Mouse (Mus musculus) Patski (cell line): ENCODE measurements around the gene Hspg2. TPM values are rescaled to one million over a fixed set of nuclear protein-coding genes. Genes with fewer than 3 reads are reported as not detected.

ENCODE experiments used
- ATAC-seq: fragments of 100-300 bp; one replicate; pipeline ENCODE4 v1.8.0; 2021
- CTCF ChIA-PET: fragments of 350-600 bp; sonication (Branson Sonifier 250); formaldehyde crosslinking; loops from one replicate; lab custom pipeline; 2022; ENCODE audit warnings: inconsistent platforms; lab: Charles Lee
- POLR2A ChIA-PET: fragments of 350-600 bp; sonication (Branson Sonifier 250); formaldehyde crosslinking; loops from one replicate; lab custom pipeline; 2022; ENCODE audit warnings: antibody characterized with exemption, inconsistent platforms; lab: Charles Lee
- DNase-seq: peaks from one replicate; pipeline ENCODE4 v3.0.0-alpha.2; 2011; ENCODE audit warnings: low read depth, low spot score
- H3K27me3 ChIP-seq: fragments of 371-371 bp; one replicate; pipeline ENCODE4 v1.5.1; 2021
- CTCF ChIP-seq: fragments of 100-300 bp; IDR thresholded peaks from one replicate; pipeline ENCODE4 v1.5.1; 2021
- in situ Hi-C: fragments of 300-500 bp; cut with MboI; formaldehyde crosslinking; loops from 3 replicates; pipeline ENCODE4 v1.11.1; 2018; ENCODE audit warnings: low pct_unique_long_range_greater_than_20kb, mixed read lengths
- polyA plus RNA-seq: library from polyadenylated mRNA; unstranded; gene quantifications from one replicate; pipeline ENCODE4 v1.2.3, GENCODE M21; 2021

Gene Hspg2
- polyA plus RNA-seq, 1 experiment from 2014 or later: 133 TPM

- POLR2A ChIA-PET: no interaction called here
- DNase-seq: no peak
- CTCF ChIA-PET: no interaction called here
- H3K27me3 ChIP-seq: no peaks in the 10 kb centered on the region
- TF ChIP-seq CTCF: no peak
- ATAC-seq: no peak
- in situ Hi-C loops: no loop called here
Measured at GRCm38 (mm10) chr4:137498882-137499583, 30.5 kb downstream of the Hspg2 start.

GRCm38 (mm10) chr4:137500149-137500548, 31.6 kb downstream of the Hspg2 start:
- POLR2A ChIA-PET: no interaction called here
- CTCF ChIA-PET: no interaction called here
- no peaks in the 10 kb centered on the region for H3K27me3 ChIP-seq
- TF ChIP-seq CTCF: no peak
- ATAC-seq (peak; percentile 64), DNase-seq (no peak)
- in situ Hi-C loops: no loop called here

GRCm38 (mm10) chr4:137500953-137501352, 32.4 kb downstream of the Hspg2 start:
- POLR2A ChIA-PET: no interaction called here
- peak; percentile 68 for ATAC-seq

GRCm38 (mm10) chr4:137502183-137502582, 33.6 kb downstream of the Hspg2 start:
- CTCF ChIA-PET: interaction anchor here (1.2 kb wide), 1 partner anchor 59 kb away, joined by 5 read pairs; no protein-coding TSS in a partner anchor

More at GRCm38 (mm10) chr4:137500953-137501352, 32.4 kb downstream of the Hspg2 start:
- in situ Hi-C loops: no loop called here
- TF ChIP-seq CTCF: no peak
- DNase-seq: no peak
- H3K27me3 ChIP-seq: no peaks in the 10 kb centered on the region
- CTCF ChIA-PET: no interaction called here

GRCm38 (mm10) chr4:137502801-137503200, 34.2 kb downstream of the Hspg2 start:
- in situ Hi-C loops: no loop called here
- CTCF ChIA-PET: interaction anchor here (1.2 kb wide), 1 partner anchor 59 kb away, joined by 5 read pairs; no protein-coding TSS in a partner anchor
- no peak for TF ChIP-seq CTCF
- no peaks in the 10 kb centered on the region for H3K27me3 ChIP-seq
- DNase-seq: no peak
- POLR2A ChIA-PET: no interaction called here
- no peak for ATAC-seq

More at GRCm38 (mm10) chr4:137502183-137502582, 33.6 kb downstream of the Hspg2 start:
- TF ChIP-seq CTCF: no peak
- POLR2A ChIA-PET: no interaction called here
- DNase-seq (no peak), ATAC-seq (no peak)
- H3K27me3 ChIP-seq: no peaks in the 10 kb centered on the region
- in situ Hi-C loops: no loop called here

- POLR2A ChIA-PET: no interaction called here
- DNase-seq: no peak
- TF ChIP-seq CTCF: no peak
- H3K27me3 ChIP-seq: no peaks in the 10 kb centered on the region
- ATAC-seq: no peak
- in situ Hi-C loops: no loop called here
- CTCF ChIA-PET: no interaction called here
Measured at GRCm38 (mm10) chr4:137503509-137503971, 35.0 kb downstream of the Hspg2 start.

GRCm38 (mm10) chr4:137506629-137507028, 38.1 kb downstream of the Hspg2 start:
- TF ChIP-seq CTCF: no peak
- ATAC-seq: no peak
- ChIA-PET POLR2A (no interaction called here), CTCF (no interaction called here)
- H3K27me3 ChIP-seq: no peaks in the 10 kb centered on the region
- in situ Hi-C loops: no loop called here
- DNase-seq: no peak

- in situ Hi-C loops: no loop called here
- ATAC-seq (no peak), DNase-seq (no peak)
- H3K27me3 ChIP-seq: no peaks in the 10 kb centered on the region
- ChIA-PET POLR2A (no interaction called here), CTCF (no interaction called here)
- TF ChIP-seq CTCF: no peak
Measured at GRCm38 (mm10) chr4:137509528-137509927, 41.0 kb downstream of the Hspg2 start.

- H3K27me3 ChIP-seq: no peaks in the 10 kb centered on the region
- ChIA-PET POLR2A (interaction anchor here (0.9 kb wide), 1 partner anchor 41 kb away, joined by 3 read pairs; no protein-coding TSS in a partner anchor), CTCF (no interaction called here)
- DNase-seq: no peak
- no peak for TF ChIP-seq CTCF
- ATAC-seq: no peak
- in situ Hi-C loops: no loop called here
Measured at GRCm38 (mm10) chr4:137510021-137510696, 41.6 kb downstream of the Hspg2 start.

GRCm38 (mm10) chr4:137512897-137513296, 44.3 kb downstream of the Hspg2 start:
- TF ChIP-seq CTCF: no peak
- in situ Hi-C loops: no loop called here
- H3K27me3 ChIP-seq: no peaks in the 10 kb centered on the region
- DNase-seq (no peak), ATAC-seq (no peak)
- ChIA-PET CTCF (no interaction called here), POLR2A (no interaction called here)
